Mouse (Mus musculus): ENCODE measurements around the gene Rbfox3. TPM values are rescaled to one million over a fixed set of nuclear protein-coding genes. Genes with fewer than 3 reads are reported as not detected.

Gene Rbfox3
- total and polyA plus RNA-seq, 3 experiments = not detected

- H3K27ac ChIP-seq (ENCODE audit: insufficient read depth, low read depth) = no peak overlapping the region
- H3K9ac ChIP-seq (ENCODE audit: insufficient read depth, low read depth) = no peak overlapping the region
- peaks cover 1% of the 10 kb centered on the region for H3K9me3 ChIP-seq (replicated peaks; ENCODE audit: low read length)
- no peak overlapping the region for H3K4me3 ChIP-seq (replicated peaks in 1 of 3; ENCODE audit: low read depth in 2 of 3, low read length in 2 of 3, poor library complexity in 1 of 3)
- H3K79me2 ChIP-seq (replicated peaks; ENCODE audit: control insufficient read depth, extremely low read depth, insufficient read depth, poor library complexity, severe bottlenecking) = no peaks in the 10 kb centered on the region
- peaks cover 80% of the 10 kb centered on the region for H3K27me3 ChIP-seq (replicated peaks)
- H3K4me2 ChIP-seq (ENCODE audit: insufficient read depth, low read depth, poor library complexity, severe bottlenecking) = no peak overlapping the region
- peaks cover 0 to 2% of the 10 kb centered on the region in 2 experiments; a peak in 2 of 4 replicates for H3K4me1 ChIP-seq (ENCODE audit: control insufficient read depth in 1 of 2, insufficient read depth in 2 of 2)
- in situ Hi-C loops (cut with MboI; ENCODE audit: low pct_ligation_motif_present, low pct_unique_long_range_greater_than_20kb, low sequenced_read_pairs) (no loop called here), dilution Hi-C loops (cut with MboI; ENCODE audit: extremely low pct_ligation_motif_present, extremely low pct_unique_long_range_greater_than_20kb, low sequenced_read_pairs) (no loop called here)
- H3K36me3 ChIP-seq (replicated peaks in 1 of 2; ENCODE audit: control insufficient read depth in 1 of 2, insufficient read depth in 1 of 2, low read length in 1 of 2) = no peaks in the 10 kb centered on the region
- no peak for TF ChIP-seq RAD21 (IDR thresholded peaks at IDR 0.05; ENCODE audit: low read depth, low read length)
- TF ChIP-seq NELFE (IDR thresholded peaks at IDR 0.05; ENCODE audit: low read depth, low read length) = no peak
- TF ChIP-seq UBTF (IDR thresholded peaks at IDR 0.05; ENCODE audit: low read depth, low read length) = no peak
- TF ChIP-seq ETS1 (conservative IDR thresholded peaks at IDR 0.05; ENCODE audit: low read depth, low read length) = no peak
- TF ChIP-seq MXI1 (IDR thresholded peaks at IDR 0.05; ENCODE audit: low read depth, low read length) = no peak
- TF ChIP-seq ZNF384 (IDR thresholded peaks at IDR 0.05; ENCODE audit: low read depth, low read length) = no peak
- TF ChIP-seq USF2 (conservative IDR thresholded peaks at IDR 0.05; ENCODE audit: low read depth, low read length) = no peak
- TF ChIP-seq JUND (conservative IDR thresholded peaks at IDR 0.05; ENCODE audit: low read depth, low read length) = no peak
- no peak for TF ChIP-seq EP300 (IDR thresholded peaks at IDR 0.05; ENCODE audit: low read length)
- TF ChIP-seq IRF4 (IDR thresholded peaks at IDR 0.05; ENCODE audit: low read depth, low read length) = no peak
- no peak for TF ChIP-seq RCOR1 (conservative IDR thresholded peaks at IDR 0.05; ENCODE audit: low read depth, low read length)
- TF ChIP-seq SIN3A (IDR thresholded peaks at IDR 0.05; ENCODE audit: low read length) = no peak
- TF ChIP-seq TBP (conservative IDR thresholded peaks at IDR 0.05; ENCODE audit: low read depth, low read length) = no peak
- TF ChIP-seq USF1 (IDR thresholded peaks at IDR 0.05; ENCODE audit: low read depth, low read length) = no peak
- no peak for TF ChIP-seq CTCF (conservative IDR thresholded peaks at IDR 0.05 in 1 of 2, IDR thresholded peaks at IDR 0.05 in 1 of 2; ENCODE audit: low read depth in 2 of 2, low read length in 2 of 2)
- TF ChIP-seq CHD2 (IDR thresholded peaks at IDR 0.05; ENCODE audit: low read length) = no peak
- no peak for TF ChIP-seq MEF2A (IDR thresholded peaks at IDR 0.05; ENCODE audit: borderline replicate concordance, low read depth, low read length)
- TF ChIP-seq BHLHE40 (IDR thresholded peaks at IDR 0.05; ENCODE audit: low read depth, low read length) = no peak
- no peak for TF ChIP-seq ZMIZ1 (IDR thresholded peaks at IDR 0.05; ENCODE audit: low read depth, low read length)
- TF ChIP-seq ZC3H11A (IDR thresholded peaks at IDR 0.05; ENCODE audit: low read depth, low read length) = no peak
- DNase-seq (ENCODE audit: extremely low read depth) = no peak
These were observed 92.9 kb downstream of the Rbfox3 start for GRCm38 (mm10) chr11:118818528-118818927.

GRCm38 (mm10) chr11:118815118-118815517, 96.3 kb downstream of the Rbfox3 start:
- H3K4me1 ChIP-seq (ENCODE audit: control insufficient read depth in 1 of 2, insufficient read depth in 2 of 2) = peaks cover 0 to 3% of the 10 kb centered on the region in 2 experiments; a peak in 2 of 4 replicates
- H3K9ac ChIP-seq (ENCODE audit: insufficient read depth, low read depth) = no peak overlapping the region
- in situ Hi-C loops (cut with MboI; ENCODE audit: low pct_ligation_motif_present, low pct_unique_long_range_greater_than_20kb, low sequenced_read_pairs) = no loop called here
- H3K4me2 ChIP-seq (ENCODE audit: insufficient read depth, low read depth, poor library complexity, severe bottlenecking) = no peak overlapping the region
- dilution Hi-C loops (cut with MboI; ENCODE audit: extremely low pct_ligation_motif_present, extremely low pct_unique_long_range_greater_than_20kb, low sequenced_read_pairs) = no loop called here
- H3K79me2 ChIP-seq (replicated peaks; ENCODE audit: control insufficient read depth, extremely low read depth, insufficient read depth, poor library complexity, severe bottlenecking) = no peaks in the 10 kb centered on the region
- no peak overlapping the region for H3K4me3 ChIP-seq (replicated peaks in 1 of 3; ENCODE audit: low read depth in 2 of 3, low read length in 2 of 3, poor library complexity in 1 of 3)
- H3K36me3 ChIP-seq (replicated peaks in 1 of 2; ENCODE audit: control insufficient read depth in 1 of 2, insufficient read depth in 1 of 2, low read length in 1 of 2) = no peaks in the 10 kb centered on the region
- H3K27ac ChIP-seq (ENCODE audit: insufficient read depth, low read depth) = no peak overlapping the region
- no peak for DNase-seq (ENCODE audit: extremely low read depth)
- peaks cover 88% of the 10 kb centered on the region for H3K27me3 ChIP-seq (replicated peaks)
- peaks cover 3% of the 10 kb centered on the region for H3K9me3 ChIP-seq (replicated peaks; ENCODE audit: low read length)
- TF ChIP-seq CTCF (conservative IDR thresholded peaks at IDR 0.05 in 1 of 2, IDR thresholded peaks at IDR 0.05 in 1 of 2; ENCODE audit: low read depth in 2 of 2, low read length in 2 of 2) (no peak), POLR2AphosphoS2 (IDR thresholded peaks at IDR 0.05; ENCODE audit: low read depth, low read length) (no peak), KAT2A (IDR thresholded peaks at IDR 0.05; ENCODE audit: insufficient replicate concordance, low read length) (no peak), USF2 (conservative IDR thresholded peaks at IDR 0.05; ENCODE audit: low read depth, low read length) (no peak), ELF1 (IDR thresholded peaks at IDR 0.05; ENCODE audit: low read depth, low read length) (no peak), MYC (IDR thresholded peaks at IDR 0.05; ENCODE audit: low read depth, low read length) (no peak), RCOR1 (conservative IDR thresholded peaks at IDR 0.05; ENCODE audit: low read depth, low read length) (no peak), USF1 (IDR thresholded peaks at IDR 0.05; ENCODE audit: low read depth, low read length) (no peak), MEF2A (IDR thresholded peaks at IDR 0.05; ENCODE audit: borderline replicate concordance, low read depth, low read length) (no peak), POLR2A (IDR thresholded peaks at IDR 0.05; ENCODE audit: low read depth, low read length) (no peak), UBTF (IDR thresholded peaks at IDR 0.05; ENCODE audit: low read depth, low read length) (no peak), SIN3A (IDR thresholded peaks at IDR 0.05; ENCODE audit: low read length) (no peak), MAZ (IDR thresholded peaks at IDR 0.05; ENCODE audit: low read depth, low read length) (no peak), CHD2 (IDR thresholded peaks at IDR 0.05; ENCODE audit: low read length) (no peak), JUN (IDR thresholded peaks at IDR 0.05; ENCODE audit: insufficient read depth, low read depth, low read length) (no peak), PAX5 (IDR thresholded peaks at IDR 0.05; ENCODE audit: low read length) (no peak), E2F4 (IDR thresholded peaks at IDR 0.05; ENCODE audit: insufficient replicate concordance, low read depth, low read length) (no peak), JUND (conservative IDR thresholded peaks at IDR 0.05; ENCODE audit: low read depth, low read length) (no peak), MAFK (IDR thresholded peaks at IDR 0.05; ENCODE audit: insufficient replicate concordance, low read length) (no peak), ETS1 (conservative IDR thresholded peaks at IDR 0.05; ENCODE audit: low read depth, low read length) (no peak)

Measured in CH12.LX (cell line).